Comparison of ENCODE assay signal across 11 mouse cellular contexts in the genomic region with DNA sequence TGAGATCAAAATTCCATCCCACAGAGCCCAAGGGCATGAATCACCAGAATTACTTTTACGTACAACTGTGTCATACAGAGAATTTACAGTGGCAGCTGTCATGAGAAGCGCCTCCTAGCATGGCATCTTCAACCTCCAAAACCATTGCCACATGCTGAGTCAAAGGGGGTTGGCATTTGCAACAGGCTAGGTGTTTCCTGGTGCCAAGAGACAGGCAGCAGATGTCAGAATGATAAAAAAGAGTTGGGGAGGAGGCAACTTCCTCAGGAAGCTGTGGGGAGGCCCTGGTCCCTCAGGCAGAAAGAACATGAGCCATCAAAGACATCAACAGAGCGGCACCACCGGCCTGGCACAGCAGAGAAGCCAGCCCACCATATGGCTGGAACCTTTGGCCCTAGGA.
DNase-seq lines count a peak whose midpoint lies in the region; ATAC-seq lines count a peak whose summit lies in the region.
"Had no signal": no experiment of that assay in that cellular context is flagged by ENCODE, and none has a peak within 500 bp of the region (broad histone marks: within the 10 kb centered on the region; RNA-seq: fewer than 3 reads in every experiment).

No protein-coding gene starts in this region.

- no peak overlapping the region for H3K4me3 ChIP-seq in liver, embryonic 12.5 days
- H3K4me3 ChIP-seq: hindbrain, embryonic 15.5 days had no signal

- H3K4me1 ChIP-seq in liver, embryonic 12.5 days, result no peaks in the 10 kb centered on the region
- H3K4me1 ChIP-seq: hindbrain, embryonic 15.5 days had no signal

- H3K27ac ChIP-seq in liver, embryonic 12.5 days, result no peak overlapping the region
- H3K27ac ChIP-seq: hindbrain, embryonic 15.5 days; liver, embryonic 14.5 days had no signal

- H3K9me3 ChIP-seq in liver, embryonic 12.5 days (replicated peaks), result no peaks in the 10 kb centered on the region
- H3K9me3 ChIP-seq: hindbrain, embryonic 15.5 days had no signal

- H3K27me3 ChIP-seq in liver, embryonic 12.5 days (replicated peaks), result no peaks in the 10 kb centered on the region
- H3K27me3 ChIP-seq: hindbrain, embryonic 15.5 days had no signal

- no peak overlapping the region for H3K9ac ChIP-seq in liver, embryonic 12.5 days
- H3K9ac ChIP-seq: hindbrain, embryonic 15.5 days; liver, embryonic 14.5 days had no signal

- no peaks in the 10 kb centered on the region for H3K36me3 ChIP-seq in liver, embryonic 12.5 days
- H3K36me3 ChIP-seq: hindbrain, embryonic 15.5 days had no signal

- no peak for ATAC-seq in liver, embryonic 12.5 days
- peak; percentile 93 for ATAC-seq in megakaryocyte progenitor cell, adult 5-6 weeks (replicated peaks; ENCODE audit: poor library complexity)

- 29% methylated on average over 4 of the region's 4 CpGs for WGBS in liver, embryonic 12.5 days (ENCODE audit: insufficient replicate concordance)

- no peak overlapping the region for H3K4me2 ChIP-seq in liver, embryonic 12.5 days
- H3K4me2 ChIP-seq: hindbrain, embryonic 15.5 days had no signal

- DNase-seq in liver, result peak; percentile 16
- peak; percentile 8 to 14 for DNase-seq in cerebellum, adult 18-20 months
- peak; percentile 74 for DNase-seq in thymus, postnatal 4 days
- DNase-seq in right cerebral cortex, postnatal 14 days, result no peak
- DNase-seq in urinary bladder, postnatal 10 days (ENCODE audit: low spot score), result no peak
- no peak for DNase-seq in frontal cortex, postnatal 25 days (ENCODE audit: low spot score in 2 of 2)
- DNase-seq: right cerebral cortex, adult 18-20 months had no signal

Comparison
In these comparisons a context has a peak if more than half of its experiments do, and no peak if none do; other contexts are left out.
1. DNase-seq: peak in liver (single experiment), cerebellum, adult 18-20 months (2 of 2) and thymus, postnatal 4 days (single experiment); none in right cerebral cortex, postnatal 14 days (single experiment), urinary bladder, postnatal 10 days (single experiment) and frontal cortex, postnatal 25 days (0 of 2).